Mouse (Mus musculus) heart, adult 10 weeks (tissue): Measurements from ENCODE around the gene Smc3. TPM values are rescaled to one million over a fixed set of nuclear protein-coding genes. Genes with fewer than 3 reads are reported as not detected.

ENCODE experiments used
- polyA plus RNA-seq: library from polyadenylated mRNA; stranded (reverse); fragments of 350-450 nt; fragmentation: Illumina TruSeq; extraction: RNeasy Lipid Tissue Mini Kit (QIAGEN cat#74804); gene quantifications from one replicate; pipeline ENCODE4 v1.2.3, GENCODE M21; 2014; ENCODE audit warnings: low read depth, low replicate concordance

Smc3 gene
- polyA plus RNA-seq = 22.3 TPM

DNA sequence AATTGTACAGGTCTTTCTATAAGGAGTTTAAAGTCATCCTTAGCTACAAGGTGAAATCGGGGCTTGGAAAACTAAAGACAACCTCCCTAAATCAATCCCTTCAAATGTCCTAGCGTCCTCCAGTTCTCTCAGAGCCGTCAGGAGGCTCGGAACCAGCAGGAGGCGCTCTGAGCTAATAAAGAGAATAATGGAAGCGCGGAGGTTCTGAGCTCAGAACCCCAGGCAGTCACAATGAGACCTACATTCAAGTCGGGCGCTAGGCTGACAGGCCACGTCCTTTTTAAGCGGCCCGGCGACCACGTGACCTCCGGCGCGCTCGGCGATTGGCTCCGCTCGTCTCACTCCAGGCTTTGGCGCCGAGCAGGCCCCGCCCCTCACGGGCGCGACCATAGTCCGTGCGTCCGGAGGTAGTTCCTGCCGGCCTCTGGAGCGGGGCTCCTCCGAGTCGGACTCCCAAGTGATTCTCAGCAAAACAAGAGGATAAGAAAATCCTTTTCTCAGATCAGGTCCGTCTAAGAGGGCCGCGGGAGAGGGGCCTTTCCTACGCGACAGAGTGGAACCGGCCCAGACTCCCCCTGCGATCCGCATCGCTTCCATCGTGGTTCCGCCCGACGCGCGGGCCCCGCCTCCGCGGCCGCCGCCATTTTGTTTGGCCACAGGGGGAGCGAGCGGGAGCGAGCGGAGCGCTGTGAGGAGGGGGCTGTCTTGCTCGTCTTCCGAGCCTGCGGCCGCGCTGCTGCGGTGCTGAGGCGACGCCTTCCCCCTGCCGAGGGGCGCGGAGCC, at the start of gene Smc3:
Smc3 (plus strand) TSS at position 642 of the 783 bp plus-strand sequence.

DNA sequence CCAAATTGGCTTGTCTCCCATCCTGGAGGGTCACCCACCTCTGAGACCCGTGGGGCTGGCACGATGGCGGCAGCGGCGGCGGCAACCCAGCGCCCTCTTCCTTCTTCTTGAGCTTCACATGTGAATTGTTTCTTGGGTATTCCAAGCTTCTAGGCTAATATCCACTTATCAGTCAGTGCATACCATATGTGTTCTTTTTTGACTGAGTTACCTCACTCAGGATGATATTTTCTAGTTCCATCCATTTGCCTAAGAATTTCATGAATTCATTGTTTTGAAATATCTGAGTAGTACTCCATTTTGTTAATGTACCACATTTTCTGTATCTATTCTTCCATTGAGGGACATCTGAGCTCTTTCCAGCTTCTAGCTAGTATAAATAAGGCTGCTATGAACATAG, 11.2 kb upstream of the Smc3 start, which contains the start of gene Nutf2-ps1:
Nutf2-ps1 (minus strand) TSS at position 101 of the 400 bp plus-strand sequence.

DNA sequence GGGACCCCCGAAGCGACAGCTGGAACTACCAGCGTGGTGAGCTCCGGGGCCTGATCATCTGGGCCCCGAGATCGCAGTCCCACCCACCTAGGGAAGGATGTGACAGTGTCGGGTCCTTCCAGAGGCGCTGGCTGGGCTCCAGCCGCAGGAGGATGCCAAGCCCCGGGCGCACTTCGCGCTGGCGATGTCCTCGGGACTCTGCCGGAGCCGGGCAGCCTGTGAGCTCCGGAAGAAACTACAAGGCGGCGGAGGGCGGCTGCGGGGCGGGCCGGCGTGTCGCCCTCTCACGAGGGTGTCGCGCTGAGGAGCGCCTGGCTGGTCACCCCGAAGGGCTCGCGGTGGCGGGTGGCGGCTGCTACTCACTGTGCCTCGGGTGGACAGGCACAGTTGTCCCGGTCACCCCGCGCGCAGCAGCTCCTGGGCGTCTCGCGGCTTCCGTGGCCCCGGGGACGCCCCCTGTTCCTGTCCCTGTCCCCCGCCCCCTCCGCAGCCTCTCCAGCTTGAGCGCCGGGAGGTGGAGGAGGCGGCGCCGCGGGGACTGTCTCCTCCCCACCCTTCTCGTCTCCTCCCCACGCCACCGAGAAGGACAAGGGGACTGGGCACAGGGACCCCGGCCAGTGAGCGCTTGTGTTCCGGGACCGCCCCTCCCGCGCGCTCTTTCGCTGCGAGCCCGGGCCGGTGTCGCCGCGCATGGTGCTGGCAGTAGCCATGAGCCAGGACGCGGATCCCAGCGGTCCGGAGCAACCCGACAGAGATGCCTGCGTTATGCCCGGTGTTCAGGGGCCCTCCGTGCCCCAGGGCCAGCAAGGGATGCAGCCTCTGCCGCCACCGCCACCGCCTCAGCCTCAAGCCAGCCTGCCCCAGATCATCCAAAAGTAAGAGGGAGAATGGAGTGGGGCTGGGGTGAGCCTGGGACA, 76.8 kb downstream of the Smc3 start, which contains the start of gene Rbm20:
Rbm20 (plus strand) TSS at position 589 of the 917 bp plus-strand sequence.

Other genes with a start within 250 kb of the Smc3 start
- not detected for gene Gm10197, start 228.6 kb upstream of the Smc3 start, polyA plus RNA-seq
- 30.5 TPM for gene Smndc1, start 209.8 kb upstream of the Smc3 start, polyA plus RNA-seq
- gene Dusp5, start 71.3 kb upstream of the Smc3 start, polyA plus RNA-seq = 6.9 TPM
- 24.5 TPM for gene Nutf2-ps1, start 11.3 kb upstream of the Smc3 start, polyA plus RNA-seq
- 170 TPM for gene Rbm20, start 76.9 kb downstream of the Smc3 start, polyA plus RNA-seq